Mouse (Mus musculus) limb, embryonic 13.5 days (tissue): ENCODE results near the gene Tpm4. TPM values are rescaled to one million over a fixed set of nuclear protein-coding genes. Genes with fewer than 3 reads are reported as not detected.

Experiments used
- polyA plus RNA-seq: library from polyadenylated mRNA; unstranded; fragments of >200 nt; fragmentation: Nextera tagmentation; extraction: Ambion mirVana; gene quantifications from 2 replicates; pipeline ENCODE4 v1.2.1, GENCODE M21; 2015

Gene Tpm4
- polyA plus RNA-seq, 1 experiment from 2014 or later = 655 TPM

Other genes starting within 250 kb of the Tpm4 start
- gene Zfp882, start 226.4 kb upstream of the Tpm4 start, polyA plus RNA-seq = 9.1 and 9.8 TPM in 2 replicates
- 26.8 and 29.5 TPM in 2 replicates for gene Zfp617, start 226.3 kb upstream of the Tpm4 start, polyA plus RNA-seq
- gene Zfp961, start 183.9 kb upstream of the Tpm4 start, polyA plus RNA-seq = 16.3 and 16.4 TPM in 2 replicates
- gene Cyp4f18, start 125.3 kb upstream of the Tpm4 start, polyA plus RNA-seq = 0.90 and 0.91 TPM in 2 replicates
- gene Olfr372, start 93.8 kb upstream of the Tpm4 start, polyA plus RNA-seq = not detected in 2 replicates
- gene Olfr373, start 51.8 kb upstream of the Tpm4 start, polyA plus RNA-seq = not detected in 2 replicates
- gene Olfr374, start 27.9 kb upstream of the Tpm4 start, polyA plus RNA-seq = 0.09 TPM in 1 of 2 replicates, not detected in the other
- 121 and 125 TPM in 2 replicates for gene Rab8a, start 26.2 kb downstream of the Tpm4 start, polyA plus RNA-seq
- not detected in 2 replicates for gene Hsh2d, start 54.7 kb downstream of the Tpm4 start, polyA plus RNA-seq
- gene Cib3, start 77.9 kb downstream of the Tpm4 start, polyA plus RNA-seq = not detected in 2 replicates
- gene Gm11034, start 78.7 kb downstream of the Tpm4 start, polyA plus RNA-seq = not detected in 2 replicates
- 70.5 and 70.6 TPM in 2 replicates for gene Fam32a, start 84.8 kb downstream of the Tpm4 start, polyA plus RNA-seq
- 127 and 132 TPM in 2 replicates for gene Ap1m1, start 105.0 kb downstream of the Tpm4 start, polyA plus RNA-seq
- gene Gm10282, start 170.3 kb downstream of the Tpm4 start, polyA plus RNA-seq = 31.7 TPM in 2 replicates
- 7.9 and 8.9 TPM in 2 replicates for gene Klf2, start 184.1 kb downstream of the Tpm4 start, polyA plus RNA-seq